Mouse (Mus musculus): Measurements from ENCODE around the gene Stox2.
"Not testable (repeated sequence)": the region's sequence is repeated elsewhere in the genome, so short reads cannot be mapped to it uniquely, and the experiment has no call there.

Gene Stox2

DNA sequence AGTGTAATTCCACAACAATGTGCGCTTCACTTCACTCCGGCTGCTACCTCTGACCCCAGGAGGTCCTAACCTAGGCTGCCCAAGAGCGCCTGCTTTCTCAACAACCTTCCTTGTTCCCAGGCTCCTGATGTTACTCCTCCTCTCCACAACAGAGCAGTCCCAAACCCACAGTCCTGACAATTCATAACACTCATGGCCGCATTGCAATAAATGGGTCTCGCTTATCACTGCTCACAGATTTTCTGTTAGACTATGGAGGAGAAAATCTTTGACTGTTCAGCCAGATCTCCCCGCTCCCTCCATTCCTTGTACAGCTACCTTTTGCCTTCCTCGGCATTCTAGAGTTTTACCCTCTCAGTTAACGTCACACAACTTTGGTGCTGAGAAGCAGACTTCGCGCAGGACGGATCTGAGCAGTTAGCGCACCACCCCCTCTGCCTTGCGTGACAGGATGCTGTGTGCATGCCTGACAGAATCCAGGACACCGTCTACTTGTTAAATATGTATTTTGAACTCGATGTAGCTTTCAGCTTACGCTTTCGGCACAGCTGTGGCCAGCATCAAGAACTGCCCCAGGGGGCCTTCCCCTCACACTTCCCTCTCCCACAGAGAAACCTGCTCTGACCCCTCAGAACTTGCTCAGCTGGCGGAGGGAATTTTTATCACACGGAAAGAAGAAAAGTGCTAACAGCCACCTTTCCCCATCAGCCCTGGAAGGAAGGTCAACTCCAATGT lies at the start of gene Stox2:
Gene Stox2 (minus strand): TSS at position 51 of the 735 bp plus-strand sequence.
- DNase-seq (ENCODE audit: low read depth, low spot score): no peak

DNA sequence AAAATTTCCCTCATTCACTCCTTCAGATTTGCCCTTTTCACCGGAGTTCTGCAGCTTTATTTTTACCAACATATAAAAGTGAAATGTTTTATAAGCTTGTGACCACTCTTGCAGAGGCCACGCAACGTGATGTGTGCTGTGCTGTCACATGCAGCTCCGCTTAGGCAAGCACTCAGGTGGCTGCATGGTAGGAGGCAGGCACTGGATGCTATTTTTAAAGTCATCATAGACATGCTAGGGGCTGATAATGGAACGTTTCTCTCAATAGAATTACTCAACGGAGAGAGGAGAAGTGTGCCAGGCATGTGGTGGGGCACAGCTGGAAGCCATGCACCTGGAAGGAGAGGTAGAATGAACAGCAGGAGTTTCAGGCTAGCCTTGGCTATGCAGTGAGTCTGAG lies 49.3 kb upstream of the Stox2 start:
- DNase-seq (ENCODE audit: low read depth, low spot score): no peak

DNA sequence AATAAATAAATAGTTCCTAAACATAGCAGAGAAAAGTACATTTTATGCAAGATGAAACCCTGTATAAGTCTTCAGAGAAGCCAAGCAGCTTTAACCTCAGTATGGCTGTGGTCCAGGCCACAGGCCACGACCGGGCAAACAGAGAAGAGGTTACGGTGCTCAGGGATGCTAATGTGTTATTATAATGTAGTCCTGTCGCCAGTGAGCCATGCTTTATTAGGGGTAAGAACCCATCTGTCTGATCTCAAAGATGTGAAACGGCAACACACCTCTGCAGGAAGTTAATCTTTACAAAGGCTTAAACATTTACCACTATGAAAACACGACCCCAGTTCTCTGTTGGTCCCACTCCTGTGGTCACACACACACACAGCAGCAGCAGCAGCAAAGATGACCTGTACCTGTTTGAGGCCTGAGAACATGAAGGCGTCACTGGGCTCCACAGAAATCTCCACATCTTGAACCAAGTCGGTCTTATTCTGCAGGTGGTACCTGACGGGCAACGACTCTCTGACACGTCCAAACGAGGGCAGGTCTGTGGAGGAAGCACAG lies 48.5 kb upstream of the Stox2 start:
- DNase-seq (ENCODE audit: low read depth, low spot score): no peak

DNA sequence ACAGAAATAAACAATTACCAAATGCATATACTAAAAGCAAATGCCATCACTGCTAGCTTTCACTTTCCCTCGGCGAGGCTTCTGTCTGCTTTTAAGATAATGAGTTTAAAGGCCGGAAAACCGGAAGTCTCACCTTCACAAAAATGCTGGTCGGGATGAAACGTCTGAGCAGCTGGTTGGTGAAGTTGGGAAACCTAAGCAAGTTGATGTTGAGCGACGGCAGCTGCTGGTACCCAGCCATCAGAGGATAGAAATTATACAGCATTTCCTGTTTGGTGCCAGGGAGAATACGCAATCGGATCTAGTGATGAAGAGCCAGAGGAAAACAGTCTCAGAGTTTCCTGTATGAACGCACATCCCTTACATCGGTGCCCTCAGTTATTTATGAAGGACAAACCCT lies 46.9 kb upstream of the Stox2 start:
- no peak for DNase-seq (ENCODE audit: low read depth, low spot score)

DNA sequence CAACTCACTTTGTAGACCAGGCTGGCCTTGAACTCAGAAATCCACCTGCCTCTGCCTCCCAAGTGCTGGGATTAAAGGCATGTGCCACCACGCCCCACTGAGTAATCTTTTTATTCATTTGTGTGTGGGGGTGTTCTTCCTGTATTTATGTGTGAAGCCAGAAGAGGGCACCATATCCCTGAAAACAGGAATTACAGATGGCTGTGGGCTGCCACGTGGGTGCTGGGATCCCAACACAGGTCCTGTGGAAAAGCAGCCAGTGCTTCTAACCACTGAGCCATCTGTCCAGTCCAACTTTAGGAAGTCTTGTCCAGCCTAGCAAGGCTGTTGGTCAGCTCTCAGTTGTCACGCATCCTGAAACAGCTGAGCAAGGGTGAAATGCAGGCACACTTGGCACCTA lies 41.1 kb upstream of the Stox2 start:
- no peak for DNase-seq (ENCODE audit: low read depth, low spot score)

DNA sequence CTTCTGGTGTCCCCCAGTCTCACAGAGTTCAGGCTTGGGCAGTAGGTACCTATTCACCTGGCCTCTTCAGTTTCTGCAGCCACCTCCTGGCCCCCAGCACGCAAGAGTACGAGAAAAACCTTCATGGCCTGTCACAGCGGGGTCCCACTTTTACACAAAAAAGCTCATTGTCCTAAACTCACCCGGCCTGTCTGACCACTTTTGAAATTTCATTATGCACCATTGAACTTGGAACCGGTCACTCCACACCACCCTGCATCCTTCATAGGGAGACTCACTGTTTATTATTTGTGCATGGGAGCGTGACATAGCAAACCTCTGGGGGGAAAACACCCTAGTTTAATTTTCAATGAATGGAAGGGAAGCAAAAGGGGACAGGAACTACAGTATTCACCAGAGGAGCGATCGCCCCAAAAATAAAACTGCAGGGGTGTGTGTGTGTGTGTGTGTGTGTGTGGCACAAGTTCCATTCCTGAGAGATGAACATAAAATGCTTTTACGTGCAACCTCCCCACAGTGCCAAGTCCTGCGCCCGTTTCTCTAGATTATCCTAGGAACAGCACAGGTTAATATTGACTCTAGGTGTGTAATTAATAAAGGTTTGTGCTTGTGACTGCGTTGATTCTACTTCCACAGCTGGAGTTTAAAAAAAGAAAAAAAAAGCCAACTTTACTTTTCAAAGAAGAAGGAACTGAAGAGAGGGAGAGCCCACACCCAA lies 36.4 kb upstream of the Stox2 start:
- DNase-seq (ENCODE audit: low read depth, low spot score): no peak

DNA sequence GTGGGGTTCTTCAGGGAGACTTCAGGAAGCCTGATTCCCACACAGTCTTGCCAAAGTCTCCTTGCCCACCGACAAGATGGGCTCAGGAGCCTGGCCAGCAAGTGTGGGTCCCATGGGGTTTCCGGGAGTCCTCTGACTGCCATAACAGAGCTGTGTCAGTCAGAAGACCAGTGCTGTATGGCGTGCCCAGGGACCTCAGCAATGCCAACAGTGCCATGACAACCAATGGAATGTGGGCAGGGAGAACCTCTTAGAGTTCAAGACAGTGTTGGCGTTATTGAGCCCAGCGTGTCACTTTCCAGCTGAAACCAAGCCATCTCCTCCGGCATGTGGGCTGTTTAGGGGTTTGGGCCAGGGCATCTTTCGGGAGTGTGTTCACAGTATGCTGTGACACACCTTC lies 33.9 kb upstream of the Stox2 start:
- DNase-seq (ENCODE audit: low read depth, low spot score): no peak

DNA sequence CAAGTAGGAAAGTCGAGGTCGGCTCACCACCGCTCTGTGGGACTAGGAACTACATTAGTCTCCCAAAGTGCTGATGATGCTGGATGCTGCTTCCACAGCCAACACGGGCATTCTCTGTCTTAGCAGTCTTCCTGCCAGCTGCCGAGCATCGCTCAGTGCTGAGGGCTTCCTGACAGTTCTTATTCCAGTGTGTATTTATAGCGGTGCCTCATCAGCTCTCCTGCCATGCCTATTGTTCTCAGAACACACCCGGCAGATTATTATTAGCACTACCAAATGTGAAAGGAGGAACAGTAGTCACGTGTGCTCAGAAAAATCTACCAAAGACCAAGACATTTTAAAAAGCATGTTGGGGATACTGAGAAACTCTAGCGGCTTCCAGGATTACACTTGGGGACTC lies 15.5 kb upstream of the Stox2 start:
- DNase-seq (ENCODE audit: low read depth, low spot score): no peak

DNA sequence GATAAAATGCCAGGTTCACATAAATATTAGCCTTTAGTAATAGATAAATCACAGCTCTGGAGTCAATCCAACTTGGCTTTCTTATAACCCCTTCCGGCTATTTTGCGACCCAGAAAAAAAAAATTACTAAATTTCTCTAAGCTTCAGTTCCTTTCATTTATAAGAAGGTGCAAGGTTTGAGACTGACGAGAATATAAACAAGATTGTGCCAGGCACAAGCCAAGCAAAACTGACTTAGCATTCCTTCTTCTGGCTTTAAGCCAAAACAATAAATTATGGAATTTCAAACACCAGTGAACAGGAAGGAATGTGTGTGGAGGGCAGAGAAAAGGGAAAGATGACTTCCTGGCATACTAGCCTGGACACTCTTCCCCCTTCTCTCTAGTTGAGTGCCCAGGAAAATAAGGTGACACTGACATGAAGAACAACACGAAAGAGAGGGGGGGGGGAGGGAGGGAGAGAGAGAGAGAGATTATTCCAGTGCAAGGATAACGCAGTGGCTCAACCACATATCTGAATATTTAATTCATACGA lies 13.1 kb upstream of the Stox2 start:
- no peak for DNase-seq (ENCODE audit: low read depth, low spot score)

DNA sequence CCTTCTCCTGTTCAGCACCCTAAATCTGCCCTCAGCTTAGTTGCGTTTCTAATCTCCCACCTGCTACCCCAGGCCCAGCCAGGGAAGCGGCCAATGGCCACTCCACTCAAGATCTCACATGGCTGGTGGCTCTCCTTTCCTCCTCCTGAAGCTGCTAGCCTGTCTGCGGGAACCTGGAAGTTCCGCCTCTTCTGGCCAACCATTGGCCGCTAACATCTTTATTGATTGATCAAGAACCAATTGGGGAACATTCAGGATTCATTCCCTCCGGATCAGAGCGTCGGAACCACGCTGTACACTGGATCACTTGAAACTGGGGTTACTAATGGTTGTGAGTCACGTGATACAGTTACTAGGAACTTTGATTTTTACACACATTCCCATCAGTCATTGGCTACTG lies 12.4 kb upstream of the Stox2 start:
- DNase-seq (ENCODE audit: low read depth, low spot score): no peak

DNA sequence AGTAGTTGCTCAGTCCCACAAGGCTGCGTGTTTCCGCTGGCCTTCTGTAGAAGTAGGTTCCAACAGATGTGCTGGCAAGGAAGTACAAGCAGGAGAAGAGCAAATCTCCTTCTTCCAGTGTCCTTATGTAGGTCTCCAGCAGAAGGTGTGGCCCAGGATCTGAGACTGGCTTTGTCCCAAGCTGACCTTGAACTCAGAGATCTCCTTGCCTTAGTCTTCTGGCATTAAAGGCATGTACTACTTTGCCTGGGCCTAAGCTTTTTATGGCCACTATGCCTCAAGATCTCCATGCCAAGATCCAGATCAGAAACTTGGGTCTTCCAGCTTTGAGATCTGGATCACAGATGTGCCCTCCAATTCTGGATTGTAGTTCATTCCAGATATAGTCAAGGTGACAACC lies 3.0 kb upstream of the Stox2 start:
- DNase-seq (ENCODE audit: low read depth, low spot score): not testable (repeated sequence)

DNA sequence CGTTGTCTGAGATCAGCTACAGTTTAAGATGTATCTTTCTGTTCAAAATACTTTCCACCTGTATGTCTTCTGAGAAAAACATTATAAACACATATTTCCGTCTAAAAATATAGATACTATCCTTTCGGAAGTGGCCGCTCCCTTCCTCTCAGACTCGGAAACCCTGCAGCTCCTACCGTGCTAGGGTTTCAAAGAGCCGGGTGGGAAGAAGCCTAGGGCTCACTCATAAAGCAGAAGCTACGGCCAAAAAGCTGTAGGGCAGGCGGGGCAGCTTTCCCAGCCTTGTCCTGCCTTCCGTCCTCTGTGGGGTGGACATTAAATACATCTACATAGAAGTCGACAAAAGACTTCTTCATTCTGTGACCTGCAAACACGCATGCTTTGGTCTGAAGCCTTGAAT lies 6.9 kb downstream of the Stox2 start:
- DNase-seq (ENCODE audit: low read depth, low spot score): no peak

DNA sequence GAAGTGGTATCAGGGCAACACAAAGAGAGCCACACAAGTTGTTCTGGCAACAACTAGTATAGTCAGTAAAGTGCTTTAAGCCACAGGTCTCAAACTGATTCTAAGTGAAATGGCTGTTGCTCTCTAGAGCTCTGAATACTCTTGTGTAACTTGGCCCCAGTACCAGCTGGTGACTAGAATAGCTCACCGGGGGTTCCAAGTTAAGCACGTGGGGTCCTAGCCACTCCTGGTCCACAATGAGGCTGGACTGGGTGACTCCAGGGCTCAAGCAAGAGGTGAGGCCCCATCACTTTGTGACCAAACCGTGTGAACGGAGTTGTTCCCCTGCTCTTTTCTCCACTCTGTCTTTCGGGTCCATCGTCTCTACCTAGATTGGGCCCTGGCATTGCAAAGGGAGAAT lies 8.2 kb downstream of the Stox2 start:
- no peak for DNase-seq (ENCODE audit: low read depth, low spot score)

DNA sequence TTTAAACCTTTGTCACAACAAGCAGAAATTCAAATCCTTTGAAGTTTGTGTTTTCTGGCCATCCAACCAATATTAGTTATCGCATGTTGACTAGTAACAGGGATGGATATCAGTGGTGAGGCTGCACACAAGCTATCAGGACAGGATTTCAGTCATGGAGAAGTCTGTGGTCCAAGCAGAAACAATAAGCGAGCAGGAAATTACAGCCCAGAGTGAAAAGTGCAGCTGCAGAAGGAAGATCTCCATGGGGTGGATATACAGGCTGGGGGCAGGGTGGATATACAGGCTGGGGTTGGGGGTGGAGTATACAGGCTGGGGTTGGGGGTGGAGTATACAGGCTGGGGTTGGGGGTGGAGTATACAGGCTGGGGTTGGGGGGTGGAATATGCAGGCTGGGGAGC lies 10.3 kb downstream of the Stox2 start:
- no peak for DNase-seq (ENCODE audit: low read depth, low spot score)

DNA sequence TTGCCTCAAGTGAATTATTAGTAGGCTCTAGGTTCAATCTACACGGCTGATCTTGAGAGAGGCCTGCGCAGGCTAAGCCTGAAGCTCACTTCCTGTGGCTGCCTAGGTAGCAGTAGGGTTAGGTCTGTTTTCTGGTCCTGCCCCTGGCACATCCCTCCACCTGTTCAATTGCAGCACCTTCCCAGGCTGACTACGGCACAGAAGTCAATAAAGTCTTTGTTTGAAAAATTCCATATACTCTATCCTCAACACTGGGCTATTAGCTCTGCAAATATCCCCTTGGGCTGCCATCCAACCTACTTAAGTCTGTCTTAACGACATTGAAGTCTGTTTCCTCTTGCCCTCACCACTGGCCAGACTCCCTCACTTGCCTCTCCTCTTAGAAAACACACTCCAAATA lies 10.8 kb downstream of the Stox2 start:
- DNase-seq (ENCODE audit: low read depth, low spot score): no peak

DNA sequence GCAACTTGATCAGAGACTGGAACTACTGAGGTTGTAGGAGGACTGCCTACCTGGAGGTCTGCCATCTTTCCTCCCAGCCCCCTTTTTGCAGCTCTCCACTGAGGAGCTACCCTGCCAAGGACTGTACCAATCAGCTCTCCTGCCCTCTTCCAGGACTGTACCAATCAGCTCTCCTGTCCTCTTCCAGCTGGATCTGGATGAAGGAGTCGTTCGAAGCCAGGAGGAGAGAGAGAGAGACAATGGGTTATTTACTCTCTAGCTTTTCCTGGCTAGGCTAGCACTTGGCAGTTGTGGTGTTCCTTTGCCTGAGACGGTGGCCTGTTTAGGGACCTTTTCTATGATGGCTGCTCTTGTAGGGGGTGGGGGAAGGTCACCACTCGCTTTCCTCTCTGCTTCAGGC lies 14.9 kb downstream of the Stox2 start:
- DNase-seq (ENCODE audit: low read depth, low spot score): no peak

DNA sequence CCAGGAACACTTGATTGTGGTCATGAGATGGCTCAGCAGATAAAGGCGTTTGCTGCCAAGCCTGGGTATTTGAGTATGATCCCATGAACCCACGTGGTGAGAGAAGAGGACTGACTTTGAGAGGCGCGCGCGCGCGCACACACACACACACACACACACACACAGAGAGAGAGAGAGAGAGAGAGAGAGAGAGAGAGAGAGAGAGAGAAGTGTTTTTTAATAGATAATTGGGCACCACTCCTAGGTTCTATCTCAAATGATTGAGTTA lies 32.0 kb downstream of the Stox2 start:
- DNase-seq (ENCODE audit: low read depth, low spot score): not testable (repeated sequence)

DNA sequence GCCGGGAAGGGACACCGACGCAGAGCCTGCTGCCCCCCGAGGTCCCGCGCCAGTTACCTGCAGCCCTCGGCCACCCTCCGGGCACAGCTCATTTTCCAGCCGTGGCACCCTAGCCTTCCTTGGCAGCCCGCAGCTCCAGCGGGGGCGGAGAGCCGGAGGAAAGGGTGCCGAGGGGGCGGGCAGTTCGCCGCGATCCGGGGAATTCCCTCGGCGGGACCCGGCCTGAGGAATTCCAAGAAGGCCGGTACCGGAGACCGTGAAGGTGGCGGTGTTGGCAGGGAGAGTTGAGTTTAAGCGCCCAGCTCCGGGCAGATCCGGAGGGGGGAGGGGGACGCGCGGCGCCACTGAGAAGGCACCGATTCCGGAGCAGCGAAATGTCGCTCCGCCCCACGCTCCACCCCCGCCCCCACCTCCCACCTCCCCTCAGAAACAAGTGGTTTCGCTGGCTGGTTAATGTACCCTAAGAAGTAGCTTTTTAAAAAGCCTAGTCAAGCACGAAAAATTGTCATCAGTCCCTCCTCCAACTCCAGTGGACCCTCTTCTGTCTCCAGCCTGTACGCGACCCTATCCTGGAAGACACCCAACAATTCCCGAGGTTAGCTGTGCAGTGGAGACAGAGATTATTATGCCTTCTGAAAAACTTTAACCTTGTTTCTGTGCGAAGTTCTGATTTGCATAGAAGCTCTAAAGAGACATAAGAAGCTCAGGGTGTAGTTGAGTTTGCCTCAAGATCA lies 32.5 kb downstream of the Stox2 start:
- DNase-seq (ENCODE audit: low read depth, low spot score): no peak

DNA sequence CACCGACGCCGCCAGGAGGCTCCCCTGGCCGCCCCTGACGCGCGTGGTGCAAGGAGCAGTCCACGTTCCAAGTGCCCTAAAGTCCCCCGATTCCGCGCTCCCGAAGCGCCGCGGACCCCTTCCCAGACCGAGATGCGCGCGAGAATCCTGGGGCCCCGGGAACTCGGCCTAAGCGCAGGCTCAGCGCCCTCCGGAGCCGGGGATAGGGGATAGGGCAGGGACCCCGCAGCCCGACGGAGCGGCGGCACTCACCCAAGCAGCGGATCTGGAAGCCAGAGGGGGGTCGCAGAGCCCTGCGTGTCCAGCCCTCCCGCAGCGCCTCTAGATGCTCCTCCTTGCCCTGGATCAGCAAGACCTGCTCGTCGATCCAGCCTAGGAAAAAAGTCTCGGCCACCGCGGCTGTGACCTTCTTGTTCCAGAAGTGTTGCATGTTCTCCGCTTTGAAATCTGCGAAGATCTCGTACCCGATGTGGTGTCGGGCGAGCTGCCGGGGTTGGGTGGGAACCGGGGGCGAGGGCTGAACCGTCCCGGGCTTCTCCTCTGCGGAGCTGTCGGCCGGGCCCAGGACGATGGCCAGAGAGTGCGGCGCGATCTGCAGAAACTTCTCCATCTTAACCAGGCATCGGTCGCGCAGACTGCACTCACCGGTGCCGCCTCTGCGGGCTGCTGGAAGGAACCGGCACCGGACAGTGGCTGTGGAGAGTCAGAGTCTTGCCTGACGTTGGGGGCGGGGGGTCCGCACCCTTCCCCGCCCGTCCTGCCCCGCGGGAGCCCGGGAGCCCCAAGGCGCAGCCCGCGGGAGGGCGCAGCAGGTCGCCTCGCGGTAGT lies 33.3 kb downstream of the Stox2 start:
- no peak for DNase-seq (ENCODE audit: low read depth, low spot score)

DNA sequence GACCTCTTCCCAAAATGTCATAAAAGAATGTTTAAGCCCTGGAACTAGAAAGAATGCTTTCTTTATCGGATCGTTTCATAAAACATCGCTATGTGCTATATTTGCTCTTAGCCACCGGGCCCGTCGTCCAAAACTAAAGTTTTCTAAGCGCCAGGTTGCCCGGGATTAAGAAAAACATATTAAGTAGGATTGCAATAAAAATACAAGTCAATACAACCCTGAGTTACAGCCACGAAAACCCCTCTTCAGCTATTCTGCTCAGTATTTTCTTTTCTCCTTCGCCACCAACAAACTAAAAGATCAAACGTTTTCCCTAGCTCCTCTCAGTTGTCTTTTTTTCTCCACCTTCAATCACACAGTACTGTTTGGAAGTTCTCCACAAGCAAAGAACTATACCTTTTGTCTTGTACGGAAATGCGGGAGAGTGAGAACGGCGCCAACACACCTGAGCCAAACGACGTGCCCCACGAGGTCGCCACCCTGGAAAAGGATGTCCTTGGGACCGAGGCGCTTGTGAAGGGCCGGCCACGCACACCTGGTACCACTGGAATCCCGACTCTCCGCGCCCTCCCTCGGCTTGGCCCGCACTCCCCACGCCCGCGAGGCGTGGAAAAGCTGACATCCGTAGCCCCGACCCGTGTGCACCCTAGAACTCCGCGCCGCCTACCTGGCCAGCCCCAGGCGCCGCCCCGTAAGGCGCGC lies 34.0 kb downstream of the Stox2 start:
- no peak for DNase-seq (ENCODE audit: low read depth, low spot score)

DNA sequence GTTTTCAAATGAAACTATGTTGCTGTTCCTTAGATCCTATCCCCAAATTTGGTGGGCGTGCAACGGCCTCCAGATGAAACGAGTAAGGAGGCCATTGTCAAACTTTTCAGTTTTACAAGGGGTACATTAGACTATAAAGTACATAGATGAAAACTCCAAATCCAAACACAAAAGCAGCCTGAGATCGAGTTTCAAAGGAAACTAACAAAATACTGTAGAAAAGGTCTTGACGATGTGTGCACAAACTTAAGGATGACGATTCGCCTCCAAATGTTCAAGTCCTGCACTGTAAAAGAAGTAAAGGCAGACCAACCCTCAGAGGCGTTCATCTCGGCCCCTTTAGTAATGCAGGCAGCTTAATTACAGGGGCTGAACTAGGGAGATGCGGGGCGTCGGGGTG lies 34.8 kb downstream of the Stox2 start:
- DNase-seq (ENCODE audit: low read depth, low spot score): no peak
